17 mouse cellular contexts compared by ENCODE assay signal in genomic region chr10:81015666-81016065, GRCm38 (mm10). TPM values are rescaled to one million over a fixed set of nuclear protein-coding genes. Genes with fewer than 3 reads are reported as not detected.
"Had no signal": no experiment of that assay in that cellular context is flagged by ENCODE, and none has a peak within 500 bp of the region (broad histone marks: within the 10 kb centered on the region; RNA-seq: fewer than 3 reads in every experiment).

No protein-coding gene starts in this region.

- H3K27me3 ChIP-seq: kidney, embryonic 15.5 days; neural tube, embryonic 12.5 days had no signal

- H3K36me3 ChIP-seq: kidney, embryonic 15.5 days; neural tube, embryonic 12.5 days had no signal

- H3K27ac ChIP-seq: kidney, embryonic 15.5 days; left cerebral cortex, adult 2 months; macrophage; midbrain, embryonic 13.5 days; neural tube, embryonic 12.5 days; stomach, postnatal 0 days had no signal

- DNase-seq: kidney, adult 8-10 months; kidney, postnatal 14 days; kidney, postnatal 4 days; layer of hippocampus, postnatal 36 days; lung, embryonic 14.5 days; thymus, adult 2 months; thymus, postnatal 14 days; thymus, postnatal 4 days had no signal

- H3K9ac ChIP-seq: kidney, embryonic 15.5 days; lung, embryonic 14.5 days; midbrain, embryonic 13.5 days; neural tube, embryonic 12.5 days had no signal

- H3K9me3 ChIP-seq: kidney, embryonic 15.5 days; midbrain, embryonic 13.5 days; neural tube, embryonic 12.5 days had no signal

RNA-seq across cellular contexts. Expression of gene Diras1, which starts 9.8 kb away (rescaled TPM):
- polyA plus RNA-seq: liver, adult 2 months; liver, embryonic 16.5 days; lung, postnatal 0 days; macrophage had no signal
